In genomic region chr14:58113180-58113579, GRCm38 (mm10) we compare ENCODE assay signal across 12 mouse cellular contexts. TPM values are rescaled to one million over a fixed set of nuclear protein-coding genes. Genes with fewer than 3 reads are reported as not detected.
DNase-seq lines count a peak whose midpoint lies in the region; ATAC-seq and TF ChIP-seq lines count a peak whose summit lies in the region.
"Had no signal": no experiment of that assay in that cellular context is flagged by ENCODE, and none has a peak within 500 bp of the region (broad histone marks: within the 10 kb centered on the region; RNA-seq: fewer than 3 reads in every experiment).

No protein-coding gene starts in this region.

- TF ChIP-seq EP300 in CH12.LX (IDR thresholded peaks at IDR 0.05; ENCODE audit: low read length) = no peak
- no peak for TF ChIP-seq EP300 in liver, postnatal 0 days (IDR thresholded peaks at IDR 0.05; ENCODE audit: low read depth)

- peak overlapping the region; percentile 30; the same call in 1 of the 2 replicates for H3K4me2 ChIP-seq in hindbrain, postnatal 0 days (ENCODE audit: low read depth, low read length)
- H3K4me2 ChIP-seq in hindbrain, embryonic 14.5 days (replicated peaks) = no peak overlapping the region
- no peak overlapping the region for H3K4me2 ChIP-seq in CH12.LX (ENCODE audit: insufficient read depth, low read depth, poor library complexity, severe bottlenecking)
- peak overlapping the region; percentile 12 for H3K4me2 ChIP-seq in heart, embryonic 16.5 days (ENCODE audit: low read depth, low read length)
- H3K4me2 ChIP-seq in liver, postnatal 0 days (ENCODE audit: low read depth, low read length) = no peak overlapping the region
- H3K4me2 ChIP-seq: limb, embryonic 15.5 days had no signal

- H3K36me3 ChIP-seq in hindbrain, postnatal 0 days (ENCODE audit: insufficient read depth, low read length) = no peaks in the 10 kb centered on the region
- H3K36me3 ChIP-seq in hindbrain, embryonic 14.5 days (replicated peaks; ENCODE audit: control insufficient read depth, insufficient read depth) = no peaks in the 10 kb centered on the region
- no peaks in the 10 kb centered on the region for H3K36me3 ChIP-seq in CH12.LX (replicated peaks in 1 of 2; ENCODE audit: control insufficient read depth in 1 of 2, insufficient read depth in 1 of 2, low read length in 1 of 2)
- no peaks in the 10 kb centered on the region for H3K36me3 ChIP-seq in heart, embryonic 16.5 days (ENCODE audit: control insufficient read depth, insufficient read depth)
- no peaks in the 10 kb centered on the region for H3K36me3 ChIP-seq in liver, postnatal 0 days (replicated peaks; ENCODE audit: insufficient read depth, low read length)
- H3K36me3 ChIP-seq: limb, embryonic 15.5 days had no signal

- H3K4me3 ChIP-seq in hindbrain, postnatal 0 days (ENCODE audit: low read length) = no peak overlapping the region
- no peak overlapping the region for H3K4me3 ChIP-seq in hindbrain, embryonic 14.5 days (replicated peaks; ENCODE audit: low read length)
- H3K4me3 ChIP-seq in CH12.LX (replicated peaks in 1 of 3; ENCODE audit: low read depth in 2 of 3, low read length in 2 of 3, poor library complexity in 1 of 3) = no peak overlapping the region
- H3K4me3 ChIP-seq in heart, embryonic 16.5 days (ENCODE audit: low read length) = no peak overlapping the region
- H3K4me3 ChIP-seq in liver, postnatal 0 days (ENCODE audit: low read depth, low read length) = no peak overlapping the region
- H3K4me3 ChIP-seq: limb, embryonic 15.5 days had no signal

- H3K79me2 ChIP-seq in CH12.LX (replicated peaks; ENCODE audit: control insufficient read depth, extremely low read depth, insufficient read depth, poor library complexity, severe bottlenecking) = no peaks in the 10 kb centered on the region

- no peaks in the 10 kb centered on the region for H3K27me3 ChIP-seq in hindbrain, postnatal 0 days (ENCODE audit: insufficient read depth, low read length)
- H3K27me3 ChIP-seq in hindbrain, embryonic 14.5 days (ENCODE audit: control insufficient read depth, insufficient read depth, low read length) = no peaks in the 10 kb centered on the region
- H3K27me3 ChIP-seq in CH12.LX (replicated peaks) = no peaks in the 10 kb centered on the region
- H3K27me3 ChIP-seq in heart, embryonic 16.5 days (ENCODE audit: control insufficient read depth, insufficient read depth, low read length) = no peaks in the 10 kb centered on the region
- no peaks in the 10 kb centered on the region for H3K27me3 ChIP-seq in liver, postnatal 0 days (ENCODE audit: insufficient read depth, low read length)
- H3K27me3 ChIP-seq: limb, embryonic 15.5 days had no signal

- in situ Hi-C loops in CH12.LX (cut with MboI; ENCODE audit: low pct_ligation_motif_present, low pct_unique_long_range_greater_than_20kb, low sequenced_read_pairs) = no loop called here

- 32% methylated on average over 6 of the region's 6 CpGs for WGBS in hindbrain, postnatal 0 days
- 45% methylated on average over 6 of the region's 6 CpGs for WGBS in hindbrain, embryonic 14.5 days
- WGBS in heart, embryonic 16.5 days = 26% methylated on average over 6 of the region's 6 CpGs
- WGBS in liver, postnatal 0 days (ENCODE audit: insufficient replicate concordance) = 35% methylated on average over 6 of the region's 6 CpGs

- TF ChIP-seq CTCF in hindbrain, postnatal 0 days (IDR thresholded peaks at IDR 0.05; ENCODE audit: low read depth) = no peak
- no peak for TF ChIP-seq CTCF in CH12.LX (conservative IDR thresholded peaks at IDR 0.05 in 1 of 2, IDR thresholded peaks at IDR 0.05 in 1 of 2; ENCODE audit: low read depth in 2 of 2, low read length in 2 of 2)
- TF ChIP-seq CTCF in liver, postnatal 0 days (IDR thresholded peaks at IDR 0.05; ENCODE audit: low read depth) = no peak

- peak overlapping the region; percentile 54 for H3K27ac ChIP-seq in hindbrain, postnatal 0 days
- H3K27ac ChIP-seq in hindbrain, embryonic 14.5 days = no peak overlapping the region
- H3K27ac ChIP-seq in CH12.LX (ENCODE audit: insufficient read depth, low read depth) = no peak overlapping the region
- peak overlapping the region; percentile 68 for H3K27ac ChIP-seq in heart, embryonic 16.5 days (ENCODE audit: low read length)
- no peak overlapping the region for H3K27ac ChIP-seq in liver, postnatal 0 days (ENCODE audit: low read depth)
- H3K27ac ChIP-seq: limb, embryonic 15.5 days had no signal

- 0 out of 2 replicates have a peak, but pooled peaks cover 4% of the 10 kb centered on the region for H3K4me1 ChIP-seq in hindbrain, postnatal 0 days (ENCODE audit: insufficient read depth, low read length)
- no peaks in the 10 kb centered on the region for H3K4me1 ChIP-seq in hindbrain, embryonic 14.5 days (replicated peaks; ENCODE audit: control insufficient read depth, insufficient read depth, low read length)
- H3K4me1 ChIP-seq in CH12.LX (ENCODE audit: control insufficient read depth in 1 of 2, insufficient read depth in 2 of 2) = 0 out of 4 replicates have a peak, but pooled peaks cover 0 to 3% of the 10 kb centered on the region in 2 experiments
- 0 out of 2 replicates have a peak, but pooled peaks cover 6% of the 10 kb centered on the region for H3K4me1 ChIP-seq in heart, embryonic 16.5 days (ENCODE audit: control insufficient read depth, insufficient read depth, low read length)
- no peaks in the 10 kb centered on the region for H3K4me1 ChIP-seq in liver, postnatal 0 days (ENCODE audit: insufficient read depth)

- H3K9me3 ChIP-seq in hindbrain, postnatal 0 days (ENCODE audit: low read length) = no peaks in the 10 kb centered on the region
- H3K9me3 ChIP-seq in hindbrain, embryonic 14.5 days (ENCODE audit: control insufficient read depth, low read length) = no peaks in the 10 kb centered on the region
- peaks cover 4% of the 10 kb centered on the region for H3K9me3 ChIP-seq in CH12.LX (replicated peaks; ENCODE audit: low read length)
- 0 out of 2 replicates have a peak, but pooled peaks cover 2% of the 10 kb centered on the region for H3K9me3 ChIP-seq in heart, embryonic 16.5 days (replicated peaks; ENCODE audit: control insufficient read depth, low read length)
- no peaks in the 10 kb centered on the region for H3K9me3 ChIP-seq in liver, postnatal 0 days (ENCODE audit: low read length)
- H3K9me3 ChIP-seq: limb, embryonic 15.5 days had no signal

- H3K9ac ChIP-seq in hindbrain, postnatal 0 days (replicated peaks; ENCODE audit: low read length) = no peak overlapping the region
- H3K9ac ChIP-seq in hindbrain, embryonic 14.5 days = no peak overlapping the region
- no peak overlapping the region for H3K9ac ChIP-seq in CH12.LX (ENCODE audit: insufficient read depth, low read depth)
- no peak overlapping the region for H3K9ac ChIP-seq in heart, embryonic 16.5 days (ENCODE audit: low read length)
- no peak overlapping the region for H3K9ac ChIP-seq in liver, postnatal 0 days (replicated peaks)
- H3K9ac ChIP-seq: limb, embryonic 15.5 days had no signal

- no peak for TF ChIP-seq RAD21 in CH12.LX (IDR thresholded peaks at IDR 0.05; ENCODE audit: low read depth, low read length)

- peak; percentile 75 for DNase-seq in hindbrain, postnatal 0 days (ENCODE audit: low spot score)
- DNase-seq in hindbrain, embryonic 14.5 days (ENCODE audit: low spot score) = no peak
- no peak for DNase-seq in CH12.LX (ENCODE audit: extremely low read depth)
- DNase-seq in adrenal gland, postnatal 25 days = peak; percentile 64
- no peak for DNase-seq in thymus, postnatal 4 days
- no peak for DNase-seq in liver, postnatal 0 days
- DNase-seq in urinary bladder, postnatal 14 days (ENCODE audit: low spot score) = no peak
- DNase-seq: layer of hippocampus, adult 9-11 months; midbrain, embryonic 14.5 days; right cerebral cortex, adult 18-20 months had no signal

- peak; percentile 62 for ATAC-seq in hindbrain, postnatal 0 days
- no peak for ATAC-seq in hindbrain, embryonic 14.5 days (ENCODE audit: low FRiP score)
- peak; percentile 83 for ATAC-seq in heart, embryonic 16.5 days (replicated peaks; ENCODE audit: extremely low read depth, insufficient read depth, low FRiP score)
- ATAC-seq in liver, postnatal 0 days = no peak

- no peak for TF ChIP-seq POLR2A in CH12.LX (IDR thresholded peaks at IDR 0.05; ENCODE audit: low read depth, low read length)

- dilution Hi-C loops in CH12.LX (cut with MboI; ENCODE audit: extremely low pct_ligation_motif_present, extremely low pct_unique_long_range_greater_than_20kb, low sequenced_read_pairs) = no loop called here

TF ChIP-seq in CH12.LX, 34 proteins besides CTCF, POLR2A, EP300 and RAD21:
- no peak for TF ChIP-seq ZNF384 (IDR thresholded peaks at IDR 0.05; ENCODE audit: low read depth, low read length)
- TF ChIP-seq BHLHE40 (IDR thresholded peaks at IDR 0.05; ENCODE audit: low read depth, low read length) = peak; percentile 7; the same call in 1 of the 2 replicates
- no peak for TF ChIP-seq ZC3H11A (IDR thresholded peaks at IDR 0.05; ENCODE audit: low read depth, low read length)

RNA-seq across cellular contexts. Expression of gene Fgf9, which starts 42.8 kb away (rescaled TPM):
- total RNA-seq in hindbrain, postnatal 0 days (2014; rRNA removed) = 10.8 and 12.4 TPM in 2 replicates
- 24.2 and 25.9 TPM in 2 replicates for polyA plus RNA-seq in hindbrain, postnatal 0 days (2015; fragmentation: Nextera tagmentation; extraction: Ambion mirVana)
- 18.4 and 19.0 TPM in 2 replicates for polyA plus RNA-seq in hindbrain, embryonic 14.5 days (2014; fragmentation: Nextera tagmentation; extraction: Ambion mirVana)
- 0.13 TPM in 1 of 2 replicates, not detected in the other for total RNA-seq in CH12.LX (2012; rRNA removed)
- not detected in 2 replicates for total RNA-seq in CH12.LX (2014; rRNA removed)
- 0.09 TPM in 1 of 2 replicates, not detected in the other for polyA plus RNA-seq in CH12.LX (2012; ENCODE audit: insufficient read length, low read depth)
- 21.3 and 27.9 TPM in 2 replicates for total RNA-seq in adrenal gland, postnatal 25 days (2021)
- 6.5 and 9.1 TPM in 2 replicates for polyA plus RNA-seq in heart, embryonic 16.5 days (2015; fragmentation: Nextera tagmentation; extraction: Ambion mirVana)
- polyA plus RNA-seq in liver, postnatal 0 days (2015; fragmentation: Nextera tagmentation; extraction: Ambion mirVana) = 0.19 and 0.20 TPM in 2 replicates

Comparison
In these comparisons a context has a peak if more than half of its experiments do, and no peak if none do; other contexts are left out.
1. ATAC-seq: peak in hindbrain, postnatal 0 days (single experiment) and heart, embryonic 16.5 days (single experiment); none in hindbrain, embryonic 14.5 days (single experiment) and liver, postnatal 0 days (single experiment).
2. DNase-seq: peak in hindbrain, postnatal 0 days (single experiment) and adrenal gland, postnatal 25 days (single experiment); none in hindbrain, embryonic 14.5 days (single experiment), CH12.LX (single experiment), thymus, postnatal 4 days (single experiment), liver, postnatal 0 days (single experiment) and urinary bladder, postnatal 14 days (single experiment).
3. H3K27ac ChIP-seq: peak in hindbrain, postnatal 0 days (single experiment) and heart, embryonic 16.5 days (single experiment); none in hindbrain, embryonic 14.5 days (single experiment), CH12.LX (single experiment) and liver, postnatal 0 days (single experiment).
4. H3K4me2 ChIP-seq: peak in hindbrain, postnatal 0 days (single experiment) and heart, embryonic 16.5 days (single experiment); none in hindbrain, embryonic 14.5 days (single experiment), CH12.LX (single experiment) and liver, postnatal 0 days (single experiment).